Comparison of ENCODE assay signal across 24 mouse cellular contexts in genomic region chr13:63083663-63084062, GRCm38 (mm10).
DNase-seq lines count a peak whose midpoint lies in the region; ATAC-seq and TF ChIP-seq lines count a peak whose summit lies in the region.
"Had no signal": no experiment of that assay in that cellular context is flagged by ENCODE, and none has a peak within 500 bp of the region (broad histone marks: within the 10 kb centered on the region; RNA-seq: fewer than 3 reads in every experiment).

No protein-coding gene starts in this region.

- no peaks in the 10 kb centered on the region for H3K36me3 ChIP-seq in lung, embryonic 15.5 days
- H3K36me3 ChIP-seq in embryonic facial prominence, embryonic 13.5 days, result no peaks in the 10 kb centered on the region
- no peaks in the 10 kb centered on the region for H3K36me3 ChIP-seq in limb, embryonic 12.5 days
- H3K36me3 ChIP-seq in stomach, postnatal 0 days (ENCODE audit: control insufficient read depth, insufficient read depth, low read length), result no peaks in the 10 kb centered on the region
- H3K36me3 ChIP-seq in hindbrain, embryonic 12.5 days, result no peaks in the 10 kb centered on the region
- H3K36me3 ChIP-seq: forebrain, embryonic 15.5 days; G1E; heart, embryonic 10.5 days; heart, embryonic 15.5 days; hindbrain, embryonic 10.5 days; hindbrain, embryonic 15.5 days had no signal

- H3K27me3 ChIP-seq in lung, embryonic 15.5 days, result no peaks in the 10 kb centered on the region
- H3K27me3 ChIP-seq in embryonic facial prominence, embryonic 13.5 days, result no peaks in the 10 kb centered on the region
- no peaks in the 10 kb centered on the region for H3K27me3 ChIP-seq in limb, embryonic 12.5 days
- H3K27me3 ChIP-seq in stomach, postnatal 0 days (ENCODE audit: control insufficient read depth, insufficient read depth, low read length), result no peaks in the 10 kb centered on the region
- no peaks in the 10 kb centered on the region for H3K27me3 ChIP-seq in hindbrain, embryonic 12.5 days
- H3K27me3 ChIP-seq: CH12.LX; forebrain, embryonic 15.5 days; heart, embryonic 15.5 days; hindbrain, embryonic 15.5 days had no signal

- H3K9me3 ChIP-seq in lung, embryonic 15.5 days, result no peaks in the 10 kb centered on the region
- no peaks in the 10 kb centered on the region for H3K9me3 ChIP-seq in embryonic facial prominence, embryonic 13.5 days
- H3K9me3 ChIP-seq in limb, embryonic 12.5 days, result no peaks in the 10 kb centered on the region
- no peaks in the 10 kb centered on the region for H3K9me3 ChIP-seq in stomach, postnatal 0 days (ENCODE audit: control insufficient read depth, low read length)
- H3K9me3 ChIP-seq in hindbrain, embryonic 12.5 days (replicated peaks), result no peaks in the 10 kb centered on the region
- H3K9me3 ChIP-seq: forebrain, embryonic 15.5 days; G1E; heart, embryonic 10.5 days; heart, embryonic 15.5 days; hindbrain, embryonic 10.5 days; hindbrain, embryonic 15.5 days had no signal

- H3K4me1 ChIP-seq in lung, embryonic 15.5 days, result no peaks in the 10 kb centered on the region
- no peaks in the 10 kb centered on the region for H3K4me1 ChIP-seq in lung, adult 2 months (ENCODE audit: control insufficient read depth, insufficient read depth, low read length)
- H3K4me1 ChIP-seq in embryonic facial prominence, embryonic 13.5 days, result no peaks in the 10 kb centered on the region
- H3K4me1 ChIP-seq in limb, embryonic 12.5 days (replicated peaks), result peaks cover 22% of the 10 kb centered on the region
- no peaks in the 10 kb centered on the region; the same call in 1 of the 2 replicates for H3K4me1 ChIP-seq in stomach, postnatal 0 days (replicated peaks; ENCODE audit: control insufficient read depth, insufficient read depth)
- no peaks in the 10 kb centered on the region for H3K4me1 ChIP-seq in hindbrain, embryonic 12.5 days
- H3K4me1 ChIP-seq: forebrain, embryonic 15.5 days; heart, embryonic 10.5 days; heart, embryonic 15.5 days; hindbrain, embryonic 10.5 days; hindbrain, embryonic 15.5 days had no signal

- TF ChIP-seq POLR2A in lung, adult 2 months (IDR thresholded peaks at IDR 0.05; ENCODE audit: borderline replicate concordance, extremely low read depth, low read depth, low read length), result no peak

- TF ChIP-seq CTCF in lung, adult 2 months (IDR thresholded peaks at IDR 0.05; ENCODE audit: insufficient read depth, low read length), result no peak
- no peak for TF ChIP-seq CTCF in stomach, postnatal 0 days (IDR thresholded peaks at IDR 0.05; ENCODE audit: low read depth)

- TF ChIP-seq EP300 in stomach, postnatal 0 days (optimal IDR thresholded peaks at IDR 0.05), result no peak

- 71% methylated on average over 8 of the region's 8 CpGs for WGBS in lung, embryonic 15.5 days
- 90% methylated on average over 8 of the region's 8 CpGs for WGBS in lung, adult 2 months
- 76% methylated on average over 8 of the region's 8 CpGs for WGBS in embryonic facial prominence, embryonic 13.5 days
- WGBS in limb, embryonic 12.5 days, result 63% methylated on average over 8 of the region's 8 CpGs
- 84% methylated on average over 8 of the region's 8 CpGs for WGBS in stomach, postnatal 0 days
- WGBS in hindbrain, embryonic 12.5 days, result 65% methylated on average over 8 of the region's 8 CpGs

- no peak overlapping the region for H3K4me2 ChIP-seq in lung, embryonic 15.5 days
- H3K4me2 ChIP-seq in embryonic facial prominence, embryonic 13.5 days, result no peak overlapping the region
- no peak overlapping the region for H3K4me2 ChIP-seq in limb, embryonic 12.5 days
- no peak overlapping the region for H3K4me2 ChIP-seq in stomach, postnatal 0 days (replicated peaks; ENCODE audit: low read depth)
- no peak overlapping the region for H3K4me2 ChIP-seq in hindbrain, embryonic 12.5 days (replicated peaks)
- H3K4me2 ChIP-seq: forebrain, embryonic 15.5 days; heart, embryonic 15.5 days; hindbrain, embryonic 15.5 days had no signal

- no peak overlapping the region for H3K4me3 ChIP-seq in lung, embryonic 15.5 days
- H3K4me3 ChIP-seq in lung, adult 2 months (replicated peaks; ENCODE audit: extremely low read depth, low read depth, low read length), result no peak overlapping the region
- no peak overlapping the region for H3K4me3 ChIP-seq in embryonic facial prominence, embryonic 13.5 days
- H3K4me3 ChIP-seq in limb, embryonic 12.5 days (replicated peaks), result no peak overlapping the region
- H3K4me3 ChIP-seq in stomach, postnatal 0 days (ENCODE audit: low read depth, low read length), result no peak overlapping the region
- H3K4me3 ChIP-seq in hindbrain, embryonic 12.5 days, result no peak overlapping the region
- H3K4me3 ChIP-seq: forebrain, embryonic 15.5 days; heart, embryonic 10.5 days; heart, embryonic 15.5 days; hindbrain, embryonic 10.5 days; hindbrain, embryonic 15.5 days had no signal

- no peak for DNase-seq in lung, adult 2 months
- no peak for DNase-seq in stomach, postnatal 0 days (ENCODE audit: low spot score)
- no peak for DNase-seq in cerebellum, postnatal 14 days
- no peak for DNase-seq in embryo, embryonic 10 days (ENCODE audit: low spot score)
- DNase-seq: adrenal gland, postnatal 14 days; cerebellum, adult 11-12 months; cerebellum, adult 9-10 months; cerebellum, postnatal 36 days; embryo, embryonic 11 days; gastrocnemius, postnatal 36 days; heart, adult 18-20 months; heart, postnatal 14 days; kidney, adult 11 months had no signal

- H3K27ac ChIP-seq in lung, embryonic 15.5 days, result 0 out of 2 replicates have a peak overlapping the region, but pooled peaks have one; percentile 31
- H3K27ac ChIP-seq in embryonic facial prominence, embryonic 13.5 days, result 0 out of 2 replicates have a peak overlapping the region, but pooled peaks have one; percentile 11
- 0 out of 2 replicates have a peak overlapping the region, but pooled peaks have one; percentile 17 for H3K27ac ChIP-seq in limb, embryonic 12.5 days
- peak overlapping the region; percentile 53 for H3K27ac ChIP-seq in stomach, postnatal 0 days (replicated peaks)
- H3K27ac ChIP-seq in hindbrain, embryonic 12.5 days, result no peak overlapping the region
- H3K27ac ChIP-seq: forebrain, embryonic 15.5 days; heart, embryonic 10.5 days; heart, embryonic 15.5 days; hindbrain, embryonic 10.5 days; hindbrain, embryonic 15.5 days had no signal

- ATAC-seq in lung, embryonic 15.5 days (ENCODE audit: borderline replicate concordance, extremely low read depth, low FRiP score, low TSS enrichment), result peak; percentile 39; the same call in 1 of the 2 replicates
- peak; percentile 43; the same call in 1 of the 2 replicates for ATAC-seq in embryonic facial prominence, embryonic 13.5 days (ENCODE audit: insufficient number of reproducible peaks, insufficient read depth, low FRiP score, low TSS enrichment, low read depth)
- no peak for ATAC-seq in limb, embryonic 12.5 days (ENCODE audit: insufficient number of reproducible peaks, insufficient read depth, low FRiP score, low TSS enrichment, low read depth)
- ATAC-seq in stomach, postnatal 0 days (ENCODE audit: low FRiP score, low TSS enrichment), result peak; percentile 8; the same call in 1 of the 2 replicates
- ATAC-seq in hindbrain, embryonic 12.5 days (ENCODE audit: low FRiP score), result no peak
- ATAC-seq: forebrain, embryonic 15.5 days had no signal

- H3K9ac ChIP-seq in lung, embryonic 15.5 days, result no peak overlapping the region
- H3K9ac ChIP-seq in embryonic facial prominence, embryonic 13.5 days, result no peak overlapping the region
- no peak overlapping the region for H3K9ac ChIP-seq in limb, embryonic 12.5 days (replicated peaks)
- H3K9ac ChIP-seq in stomach, postnatal 0 days (ENCODE audit: low read length), result no peak overlapping the region
- no peak overlapping the region for H3K9ac ChIP-seq in hindbrain, embryonic 12.5 days
- H3K9ac ChIP-seq: forebrain, embryonic 15.5 days; heart, embryonic 15.5 days; hindbrain, embryonic 15.5 days had no signal

Comparison
In these comparisons a context has a peak if more than half of its experiments do, and no peak if none do; other contexts are left out.
1. ATAC-seq: peak in lung, embryonic 15.5 days (single experiment), embryonic facial prominence, embryonic 13.5 days (single experiment) and stomach, postnatal 0 days (single experiment); none in limb, embryonic 12.5 days (single experiment) and hindbrain, embryonic 12.5 days (single experiment).